Mouse (Mus musculus) brain, adult 2 months (tissue): ENCODE results near the gene Aox1.
A peak's percentile ranks its signal among the peaks of the same experiment; 100 is the strongest.

Source experiments
- DNase-seq: peaks from one replicate; pipeline ENCODE4 v3.0.0; 2011; ENCODE audit warnings: low read depth, low spot score

Gene Aox1

GRCm38 (mm10) chr1:58107066-58107465 lies 77.3 kb downstream of the Aox1 start:
- no peak for DNase-seq

- no peak for DNase-seq
Measured at GRCm38 (mm10) chr1:58110241-58110640, 80.5 kb downstream of the Aox1 start.

GRCm38 (mm10) chr1:58111315-58111714 lies 81.6 kb downstream of the Aox1 start:
- peak; percentile 26 for DNase-seq

- peak; percentile 89 for DNase-seq
Measured at GRCm38 (mm10) chr1:58112880-58113279, 83.1 kb downstream of the Aox1 start, which contains the start of gene Aox3. Gene Aox3, plus strand, starts transcription at chr1:58113130.

GRCm38 (mm10) chr1:58113441-58113840 lies 83.7 kb downstream of the Aox1 start:
- no peak for DNase-seq

- DNase-seq: no peak
Measured at GRCm38 (mm10) chr1:58114021-58114560, 84.4 kb downstream of the Aox1 start.

GRCm38 (mm10) chr1:58114666-58115375 lies 85.1 kb downstream of the Aox1 start:
- DNase-seq: no peak

GRCm38 (mm10) chr1:58118231-58118630 lies 88.5 kb downstream of the Aox1 start:
- no peak for DNase-seq

GRCm38 (mm10) chr1:58124901-58125300 lies 95.2 kb downstream of the Aox1 start:
- DNase-seq: peak; percentile 36

GRCm38 (mm10) chr1:58137891-58138290 lies 108.2 kb downstream of the Aox1 start:
- no peak for DNase-seq

GRCm38 (mm10) chr1:58138986-58139385 lies 109.3 kb downstream of the Aox1 start:
- no peak for DNase-seq

GRCm38 (mm10) chr1:58140607-58141006 lies 110.9 kb downstream of the Aox1 start:
- DNase-seq: no peak

GRCm38 (mm10) chr1:58144384-58145069 lies 114.8 kb downstream of the Aox1 start:
- DNase-seq: peak; percentile 82

- no peak for DNase-seq
Measured at GRCm38 (mm10) chr1:58146026-58146425, 116.3 kb downstream of the Aox1 start.

- peak; percentile 39 for DNase-seq
Measured at GRCm38 (mm10) chr1:58147776-58148175, 118.0 kb downstream of the Aox1 start.

GRCm38 (mm10) chr1:58152247-58152646 lies 122.5 kb downstream of the Aox1 start:
- peak; percentile 49 for DNase-seq
